Mouse (Mus musculus) bone marrow macrophage, adult 2 months (primary cell): ENCODE data around the gene Isoc2a. TPM values are rescaled to one million over a fixed set of nuclear protein-coding genes. Genes with fewer than 3 reads are reported as not detected.
A peak's percentile ranks its signal among the peaks of the same experiment; 100 is the strongest.

Experiments used
- H3K27ac ChIP-seq: 2 replicates; pipeline ENCODE4 v1.5.1; 2012; ENCODE audit warnings: low read depth, low read length; ENCODE audit not compliant: insufficient read depth
- H3K4me1 ChIP-seq: 2 replicates; pipeline ENCODE4 v1.6.1; 2012; ENCODE audit warnings: low read length; ENCODE audit not compliant: control insufficient read depth, insufficient read depth
- H3K4me3 ChIP-seq: 2 replicates; pipeline ENCODE4 v1.5.1; 2012; ENCODE audit warnings: mild to moderate bottlenecking, low read length, moderate library complexity; ENCODE audit not compliant: insufficient read depth
- CTCF ChIP-seq: IDR thresholded peaks from 2 replicates; pipeline ENCODE4 v1.5.1; 2012; ENCODE audit warnings: low read depth, mild to moderate bottlenecking, low read length, moderate library complexity
- POLR2A ChIP-seq: IDR thresholded peaks from 2 replicates; pipeline ENCODE4 v1.6.1; 2012; ENCODE audit warnings: mild to moderate bottlenecking, low read depth, low read length, borderline replicate concordance
- polyA plus RNA-seq: library from polyadenylated mRNA; stranded (reverse); fragments of >200 nt; gene quantifications from 2 replicates; pipeline ENCODE4 v1.2.4, GENCODE M21; 2012; ENCODE audit not compliant: missing spikeins, insufficient read depth, insufficient read length

Isoc2a gene
- polyA plus RNA-seq, 1 experiment, result 15.5 TPM

GRCm38 (mm10) chr7:4915007-4915665 lies 38.2 kb downstream of the Isoc2a start, which contains the start of gene Zfp628:
TSS of gene Zfp628 (plus strand) at chr7:4915217.
- TF ChIP-seq POLR2A (peak; percentile 61; the same call in 1 of the 2 replicates), CTCF (no peak)
- peaks cover 10% of the 10 kb centered on the region for H3K4me1 ChIP-seq
- H3K27ac ChIP-seq, result peak within 1 kb of the TSS; percentile 75
- H3K4me3 ChIP-seq, result peak within 1 kb of the TSS; percentile 98

GRCm38 (mm10) chr7:4915669-4916416 lies 38.9 kb downstream of the Isoc2a start:
- H3K4me1 ChIP-seq, result peaks cover 10% of the 10 kb centered on the region
- peak overlapping the region; percentile 98 for H3K4me3 ChIP-seq
- TF ChIP-seq POLR2A (no peak), CTCF (no peak)
- H3K27ac ChIP-seq, result peak overlapping the region; percentile 75

- Histone ChIP-seq H3K4me3 (no peak overlapping the region), H3K4me1 (peaks cover 18% of the 10 kb centered on the region), H3K27ac (no peak overlapping the region)
- TF ChIP-seq CTCF (no peak), POLR2A (no peak)
These were observed 40.5 kb downstream of the Isoc2a start for GRCm38 (mm10) chr7:4917494-4917893.

GRCm38 (mm10) chr7:4918681-4919080 lies 41.7 kb downstream of the Isoc2a start:
- Histone ChIP-seq H3K27ac (no peak overlapping the region), H3K4me1 (peaks cover 20% of the 10 kb centered on the region), H3K4me3 (no peak overlapping the region)
- no peak for TF ChIP-seq CTCF
- TF ChIP-seq POLR2A, result no peak

GRCm38 (mm10) chr7:4919096-4919495 lies 42.1 kb downstream of the Isoc2a start:
- TF ChIP-seq CTCF, result no peak
- TF ChIP-seq POLR2A, result no peak
- Histone ChIP-seq H3K4me1 (peaks cover 19% of the 10 kb centered on the region), H3K4me3 (no peak overlapping the region), H3K27ac (no peak overlapping the region)

- Histone ChIP-seq H3K4me3 (no peak overlapping the region), H3K4me1 (peaks cover 23% of the 10 kb centered on the region), H3K27ac (no peak overlapping the region)
- TF ChIP-seq POLR2A (no peak), CTCF (no peak)
These were observed 43.0 kb downstream of the Isoc2a start for GRCm38 (mm10) chr7:4919971-4920370.

- Histone ChIP-seq H3K27ac (no peak overlapping the region), H3K4me1 (peaks cover 28% of the 10 kb centered on the region), H3K4me3 (no peak overlapping the region)
- no peak for TF ChIP-seq CTCF
- no peak for TF ChIP-seq POLR2A
These were observed 43.5 kb downstream of the Isoc2a start for GRCm38 (mm10) chr7:4920496-4920895.

- peaks cover 32% of the 10 kb centered on the region for H3K4me1 ChIP-seq
- H3K27ac ChIP-seq, result 0 out of 2 replicates have a peak overlapping the region, but pooled peaks have one; percentile 30
- TF ChIP-seq CTCF (no peak), POLR2A (no peak)
- H3K4me3 ChIP-seq, result no peak overlapping the region
These were observed 44.2 kb downstream of the Isoc2a start for GRCm38 (mm10) chr7:4920976-4921823.

GRCm38 (mm10) chr7:4921824-4922482 lies 45.0 kb downstream of the Isoc2a start, which contains the start of gene Nat14:
TSS of gene Nat14 (plus strand) at chr7:4922028.
- TF ChIP-seq CTCF, result no peak
- no peak for TF ChIP-seq POLR2A
- Histone ChIP-seq H3K4me3 (no peak within 1 kb of the TSS), H3K4me1 (peaks cover 27% of the 10 kb centered on the region), H3K27ac (0 out of 2 replicates have a peak within 1 kb of the TSS, but pooled peaks have one; percentile 30)
